In the genomic region with DNA sequence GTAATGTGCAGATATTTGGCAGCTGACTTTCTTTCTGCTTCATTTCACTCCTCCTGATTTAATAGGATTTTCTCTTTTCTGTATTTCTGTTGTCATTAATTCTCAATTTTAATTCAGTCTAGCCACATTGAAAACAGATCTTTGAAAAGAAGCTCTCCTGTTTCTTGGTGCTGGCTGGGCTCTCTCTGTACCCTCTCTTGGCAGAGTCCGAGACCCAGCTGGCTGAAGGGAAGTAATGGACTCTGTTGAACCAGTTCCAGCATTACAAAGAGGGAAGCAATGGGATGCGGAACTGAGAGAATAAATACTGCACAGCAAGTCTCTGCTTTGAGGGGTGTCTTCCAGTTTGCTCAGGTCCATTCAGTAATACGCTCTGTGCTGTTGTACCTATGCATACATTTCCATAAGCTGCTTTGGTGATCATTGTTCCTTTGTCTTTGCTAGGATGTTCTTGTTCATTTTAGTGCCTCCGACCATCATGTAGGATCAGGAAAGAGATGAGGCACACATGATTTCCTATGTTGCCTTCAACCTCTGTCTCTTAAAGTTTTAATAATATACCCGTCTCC, we compare ENCODE assay signal across 14 mouse cellular contexts. TPM values are rescaled to one million over a fixed set of nuclear protein-coding genes. Genes with fewer than 3 reads are reported as not detected.
A peak's percentile ranks its signal among the peaks of the same experiment; 100 is the strongest.
DNase-seq lines count a peak whose midpoint lies in the region; ATAC-seq and TF ChIP-seq lines count a peak whose summit lies in the region.
"Had no signal": no experiment of that assay in that cellular context is flagged by ENCODE, and none has a peak within 500 bp of the region (broad histone marks: within the 10 kb centered on the region; RNA-seq: fewer than 3 reads in every experiment).

No protein-coding gene starts in this region.

- WGBS in hindbrain, embryonic 15.5 days = 74% methylated on average over 5 of the region's 5 CpGs
- 96% methylated on average over 5 of the region's 5 CpGs for WGBS in hindbrain, embryonic 10.5 days
- 46% methylated on average over 5 of the region's 5 CpGs for WGBS in cerebellum, adult 2 months
- 78% methylated on average over 5 of the region's 5 CpGs for WGBS in hindbrain, embryonic 16.5 days

- H3K4me1 ChIP-seq in hindbrain, embryonic 15.5 days (replicated peaks) = no peaks in the 10 kb centered on the region
- 0 out of 2 replicates have a peak, but pooled peaks cover 2% of the 10 kb centered on the region for H3K4me1 ChIP-seq in hindbrain, embryonic 10.5 days (replicated peaks)
- H3K4me1 ChIP-seq in cerebellum, adult 2 months (ENCODE audit: control insufficient read depth, insufficient read depth, low read length) = peaks cover 2% of the 10 kb centered on the region; the same call in 1 of the 2 replicates
- no peaks in the 10 kb centered on the region for H3K4me1 ChIP-seq in hindbrain, embryonic 16.5 days (ENCODE audit: control insufficient read depth, insufficient read depth, low read depth, low read length)
- H3K4me1 ChIP-seq: limb, embryonic 15.5 days; lung, embryonic 15.5 days; stomach, embryonic 15.5 days had no signal

- H3K4me3 ChIP-seq in hindbrain, embryonic 15.5 days = no peak overlapping the region
- H3K4me3 ChIP-seq in hindbrain, embryonic 10.5 days = no peak overlapping the region
- H3K4me3 ChIP-seq in cerebellum, adult 2 months (replicated peaks; ENCODE audit: insufficient read depth, low read depth, low read length) = no peak overlapping the region
- no peak overlapping the region for H3K4me3 ChIP-seq in hindbrain, embryonic 16.5 days (ENCODE audit: low read length)
- H3K4me3 ChIP-seq: limb, embryonic 15.5 days; lung, embryonic 15.5 days; stomach, embryonic 15.5 days had no signal

- TF ChIP-seq POLR2A in brain, embryonic 14.5 days (IDR thresholded peaks at IDR 0.05; ENCODE audit: borderline replicate concordance, extremely low read depth, insufficient read depth, insufficient read length, poor library complexity, severe bottlenecking) = no peak
- TF ChIP-seq POLR2A in cerebellum, adult 2 months (IDR thresholded peaks at IDR 0.05; ENCODE audit: borderline replicate concordance, insufficient read depth, low read length) = no peak

- H3K9ac ChIP-seq in hindbrain, embryonic 15.5 days = no peak overlapping the region
- no peak overlapping the region for H3K9ac ChIP-seq in hindbrain, embryonic 16.5 days (ENCODE audit: low read depth, low read length)
- H3K9ac ChIP-seq: limb, embryonic 15.5 days; lung, embryonic 15.5 days; stomach, embryonic 15.5 days had no signal

- no peak overlapping the region for H3K27ac ChIP-seq in hindbrain, embryonic 15.5 days (replicated peaks)
- H3K27ac ChIP-seq in hindbrain, embryonic 10.5 days = no peak overlapping the region
- H3K27ac ChIP-seq in cerebellum, adult 2 months (ENCODE audit: insufficient read depth, low read length) = no peak overlapping the region
- H3K27ac ChIP-seq in hindbrain, embryonic 16.5 days (ENCODE audit: low read depth, low read length) = no peak overlapping the region
- H3K27ac ChIP-seq: limb, embryonic 15.5 days; lung, embryonic 15.5 days; stomach, embryonic 15.5 days had no signal

- DNase-seq in hindbrain, embryonic 10.5 days (ENCODE audit: low spot score) = no peak
- peak; percentile 79 for DNase-seq in brain, embryonic 14.5 days (ENCODE audit: low read depth)
- peak; percentile 23 to 53 for DNase-seq in cerebellum, adult 2 months
- no peak for DNase-seq in ovary, postnatal 10 days (ENCODE audit: low spot score)
- DNase-seq in embryo, embryonic 9.5 days (ENCODE audit: extremely low spot score) = no peak
- DNase-seq: gastrocnemius, postnatal 10 days; kidney, adult 2 months; right cerebral cortex, postnatal 4 days had no signal

- no peaks in the 10 kb centered on the region for H3K9me3 ChIP-seq in hindbrain, embryonic 15.5 days
- H3K9me3 ChIP-seq in hindbrain, embryonic 10.5 days = no peaks in the 10 kb centered on the region
- no peaks in the 10 kb centered on the region for H3K9me3 ChIP-seq in hindbrain, embryonic 16.5 days (ENCODE audit: control insufficient read depth, low read length)
- H3K9me3 ChIP-seq: limb, embryonic 15.5 days; lung, embryonic 15.5 days; stomach, embryonic 15.5 days had no signal

- ATAC-seq in hindbrain, embryonic 15.5 days (ENCODE audit: low FRiP score, low read depth) = peak; percentile 38; the same call in 1 of the 2 replicates
- peak; percentile 81 for ATAC-seq in hindbrain, embryonic 16.5 days
- ATAC-seq: Patski had no signal

- peaks cover 11% of the 10 kb centered on the region; the same call in 1 of the 2 replicates for H3K36me3 ChIP-seq in hindbrain, embryonic 15.5 days
- H3K36me3 ChIP-seq in hindbrain, embryonic 10.5 days = peaks cover 22% of the 10 kb centered on the region
- H3K36me3 ChIP-seq in hindbrain, embryonic 16.5 days (ENCODE audit: control insufficient read depth, insufficient read depth, low read length) = no peaks in the 10 kb centered on the region; the same call in 1 of the 2 replicates

- no peak overlapping the region for H3K4me2 ChIP-seq in hindbrain, embryonic 15.5 days
- no peak overlapping the region for H3K4me2 ChIP-seq in hindbrain, embryonic 16.5 days (ENCODE audit: low read length)
- H3K4me2 ChIP-seq: limb, embryonic 15.5 days; lung, embryonic 15.5 days; stomach, embryonic 15.5 days had no signal

- H3K27me3 ChIP-seq in hindbrain, embryonic 15.5 days = no peaks in the 10 kb centered on the region
- H3K27me3 ChIP-seq in hindbrain, embryonic 10.5 days (ENCODE audit: insufficient read depth, poor library complexity, severe bottlenecking) = no peaks in the 10 kb centered on the region
- H3K27me3 ChIP-seq in cerebellum, adult 2 months (ENCODE audit: control insufficient read depth, insufficient read depth, low read length) = no peaks in the 10 kb centered on the region
- no peaks in the 10 kb centered on the region for H3K27me3 ChIP-seq in hindbrain, embryonic 16.5 days (replicated peaks; ENCODE audit: control insufficient read depth, insufficient read depth, low read length)
- H3K27me3 ChIP-seq: limb, embryonic 15.5 days; lung, embryonic 15.5 days; Patski; stomach, embryonic 15.5 days had no signal

- TF ChIP-seq CTCF in brain, embryonic 14.5 days (IDR thresholded peaks at IDR 0.05; ENCODE audit: borderline replicate concordance, extremely low read depth, insufficient read depth, insufficient read length) = no peak
- no peak for TF ChIP-seq CTCF in cerebellum, adult 2 months (IDR thresholded peaks at IDR 0.05; ENCODE audit: borderline replicate concordance, insufficient read depth, low read depth, low read length)

RNA-seq across cellular contexts. Expression of a gene that starts 50.4 kb away (rescaled TPM):
- 52.5 and 53.7 TPM in 2 replicates for polyA plus RNA-seq in hindbrain, embryonic 15.5 days (2015; fragmentation: Nextera tagmentation; extraction: Ambion mirVana)
- polyA plus RNA-seq in hindbrain, embryonic 10.5 days (2016; fragmentation: Nextera tagmentation; extraction: Ambion mirVana) = 70.7 and 71.2 TPM in 2 replicates
- 50.7 and 77.4 TPM in 2 replicates for polyA plus RNA-seq in brain, embryonic 14.5 days (2012; rRNA removed)
- 27.1 and 29.9 TPM in 2 replicates for polyA plus RNA-seq in cerebellum, adult 2 months (2012; rRNA removed)
- polyA plus RNA-seq in hindbrain, embryonic 16.5 days (2015; fragmentation: Nextera tagmentation; extraction: Ambion mirVana) = 51.7 and 53.7 TPM in 2 replicates

RNA-seq across cellular contexts. Expression of a gene that starts 50.6 kb away (rescaled TPM):
- 16.1 and 16.2 TPM in 2 replicates for polyA plus RNA-seq in hindbrain, embryonic 15.5 days (2015; fragmentation: Nextera tagmentation; extraction: Ambion mirVana)
- 14.3 and 15.2 TPM in 2 replicates for polyA plus RNA-seq in hindbrain, embryonic 10.5 days (2016; fragmentation: Nextera tagmentation; extraction: Ambion mirVana)
- polyA plus RNA-seq in brain, embryonic 14.5 days (2012; rRNA removed) = 14.1 and 15.5 TPM in 2 replicates
- 16.1 and 16.4 TPM in 2 replicates for polyA plus RNA-seq in cerebellum, adult 2 months (2012; rRNA removed)
- 15.4 and 15.7 TPM in 2 replicates for polyA plus RNA-seq in hindbrain, embryonic 16.5 days (2015; fragmentation: Nextera tagmentation; extraction: Ambion mirVana)

Comparison
In these comparisons a context has a peak if more than half of its experiments do, and no peak if none do; other contexts are left out.
1. DNase-seq: peak in brain, embryonic 14.5 days (single experiment) and cerebellum, adult 2 months (2 of 2); none in hindbrain, embryonic 10.5 days (single experiment), ovary, postnatal 10 days (single experiment) and embryo, embryonic 9.5 days (single experiment).